Mouse (Mus musculus) brown adipose tissue, adult 24 weeks (tissue): ENCODE data around the gene Eef1g. TPM values are rescaled to one million over a fixed set of nuclear protein-coding genes. Genes with fewer than 3 reads are reported as not detected.
A peak's percentile ranks its signal among the peaks of the same experiment; 100 is the strongest.

ENCODE experiments used
- H3K27ac ChIP-seq: fragments of 200-500 bp; replicated peaks from 2 replicates; pipeline ENCODE4 v1.5.1; 2012; ENCODE audit warnings: low read depth, mild to moderate bottlenecking, low read length
- H3K4me1 ChIP-seq: fragments of 200-500 bp; 2 replicates; pipeline ENCODE4 v1.6.1; 2012; ENCODE audit warnings: low read length, mixed read lengths; ENCODE audit not compliant: control insufficient read depth, insufficient read depth, insufficient read length
- H3K4me3 ChIP-seq: fragments of 200-500 bp; 2 replicates; pipeline ENCODE4 v1.5.1; 2012; ENCODE audit warnings: low read depth, mild to moderate bottlenecking, low read length, moderate library complexity; ENCODE audit not compliant: insufficient read depth
- polyA plus RNA-seq: library from polyadenylated mRNA; stranded (reverse); fragments of >200 nt; gene quantifications from 2 replicates; pipeline ENCODE4 v1.2.4, GENCODE M21; 2012; ENCODE audit not compliant: missing spikeins, insufficient read depth, insufficient read length

Gene Eef1g
- 134 and 135 TPM in 2 replicates for polyA plus RNA-seq

- Histone ChIP-seq H3K27ac (peak within 1 kb of the TSS; percentile 91), H3K4me1 (no peaks in the 10 kb centered on the region), H3K4me3 (peak within 1 kb of the TSS; percentile 66)
These were observed at the start of gene Eef1g for GRCm38 (mm10) chr19:8966590-8967372. TSS of gene Eef1g (plus strand) at chr19:8967041.

GRCm38 (mm10) chr19:8919000-8919399 is 47.8 kb upstream of the Eef1g start:
- Histone ChIP-seq H3K4me3 (no peak overlapping the region), H3K27ac (no peak overlapping the region), H3K4me1 (peaks cover 5% of the 10 kb centered on the region)

GRCm38 (mm10) chr19:8919684-8920072 is 47.2 kb upstream of the Eef1g start:
- peak overlapping the region; percentile 52 for H3K4me3 ChIP-seq
- peaks cover 5% of the 10 kb centered on the region for H3K4me1 ChIP-seq
- peak overlapping the region; percentile 96 for H3K27ac ChIP-seq

GRCm38 (mm10) chr19:8920073-8920736 is 46.6 kb upstream of the Eef1g start, which contains the start of gene B3gat3:
TSS of gene B3gat3 (plus strand) at chr19:8920374.
- H3K4me3 ChIP-seq = peak within 1 kb of the TSS; percentile 75

GRCm38 (mm10) chr19:8920836-8921291 is 46.0 kb upstream of the Eef1g start:
- Histone ChIP-seq H3K4me1 (peaks cover 5% of the 10 kb centered on the region), H3K27ac (peak overlapping the region; percentile 85), H3K4me3 (peak overlapping the region; percentile 75)

More at GRCm38 (mm10) chr19:8920073-8920736, 46.6 kb upstream of the Eef1g start, which contains the start of gene B3gat3:
- Histone ChIP-seq H3K27ac (peak within 1 kb of the TSS; percentile 96), H3K4me1 (peaks cover 5% of the 10 kb centered on the region)

- Histone ChIP-seq H3K27ac (no peak overlapping the region), H3K4me1 (peaks cover 5% of the 10 kb centered on the region), H3K4me3 (0 out of 2 replicates have a peak overlapping the region, but pooled peaks have one; percentile 0)
These were observed 45.1 kb upstream of the Eef1g start for GRCm38 (mm10) chr19:8921741-8922140.

- Histone ChIP-seq H3K27ac (no peak overlapping the region), H3K4me1 (peaks cover under 1% of the 10 kb centered on the region), H3K4me3 (no peak overlapping the region)
These were observed 40.1 kb upstream of the Eef1g start for GRCm38 (mm10) chr19:8926766-8927165.

- Histone ChIP-seq H3K4me1 (no peaks in the 10 kb centered on the region), H3K27ac (no peak overlapping the region)
These were observed 38.8 kb upstream of the Eef1g start for GRCm38 (mm10) chr19:8927891-8928525.

GRCm38 (mm10) chr19:8928689-8929223 is 38.1 kb upstream of the Eef1g start:
- Histone ChIP-seq H3K4me1 (no peaks in the 10 kb centered on the region), H3K4me3 (peak overlapping the region; percentile 92), H3K27ac (peak overlapping the region; percentile 25; the same call in 1 of the 2 replicates)

More at GRCm38 (mm10) chr19:8927891-8928525, 38.8 kb upstream of the Eef1g start:
- H3K4me3 ChIP-seq = no peak overlapping the region

- H3K4me1 ChIP-seq = no peaks in the 10 kb centered on the region
- H3K4me3 ChIP-seq = peak within 1 kb of the TSS; percentile 92
- H3K27ac ChIP-seq = peak within 1 kb of the TSS; percentile 70
These were observed 37.4 kb upstream of the Eef1g start, which contains the start of the genes Rom1 and Eml3 for GRCm38 (mm10) chr19:8929224-8930088. TSS of gene Rom1 (minus strand) at chr19:8929356. TSS of gene Eml3 (plus strand) at chr19:8929552.

- H3K4me1 ChIP-seq = no peaks in the 10 kb centered on the region
- peak overlapping the region; percentile 92 for H3K4me3 ChIP-seq
- H3K27ac ChIP-seq = peak overlapping the region; percentile 70
These were observed 36.7 kb upstream of the Eef1g start for GRCm38 (mm10) chr19:8930117-8930516.

- Histone ChIP-seq H3K4me3 (0 out of 2 replicates have a peak overlapping the region, but pooled peaks have one; percentile 92), H3K27ac (no peak overlapping the region), H3K4me1 (no peaks in the 10 kb centered on the region)
These were observed 36.1 kb upstream of the Eef1g start for GRCm38 (mm10) chr19:8930771-8931170.

GRCm38 (mm10) chr19:8936736-8937135 is 30.1 kb upstream of the Eef1g start:
- H3K4me3 ChIP-seq = no peak overlapping the region
- no peak overlapping the region for H3K27ac ChIP-seq
- H3K4me1 ChIP-seq = no peaks in the 10 kb centered on the region
